Mouse (Mus musculus): ENCODE data around the gene Tanc1.

GRCm38 (mm10) chr2:59749371-59749770 is 137.5 kb downstream of the Tanc1 start:
- TF ChIP-seq CTCF (IDR thresholded peaks at IDR 0.05; ENCODE audit: extremely low read depth, insufficient read length, insufficient replicate concordance, low read depth, low read length) (no peak), POLR2A (IDR thresholded peaks at IDR 0.05; ENCODE audit: low read depth, low read length) (no peak)

Data from small intestine, adult 2 months (tissue).